Mouse (Mus musculus): ENCODE data around the gene Nrxn1. TPM values are rescaled to one million over a fixed set of nuclear protein-coding genes. Genes with fewer than 3 reads are reported as not detected.

Nrxn1 gene
- polyA plus RNA-seq, 1 experiment from 2014 or later = 5.4 TPM

DNA sequence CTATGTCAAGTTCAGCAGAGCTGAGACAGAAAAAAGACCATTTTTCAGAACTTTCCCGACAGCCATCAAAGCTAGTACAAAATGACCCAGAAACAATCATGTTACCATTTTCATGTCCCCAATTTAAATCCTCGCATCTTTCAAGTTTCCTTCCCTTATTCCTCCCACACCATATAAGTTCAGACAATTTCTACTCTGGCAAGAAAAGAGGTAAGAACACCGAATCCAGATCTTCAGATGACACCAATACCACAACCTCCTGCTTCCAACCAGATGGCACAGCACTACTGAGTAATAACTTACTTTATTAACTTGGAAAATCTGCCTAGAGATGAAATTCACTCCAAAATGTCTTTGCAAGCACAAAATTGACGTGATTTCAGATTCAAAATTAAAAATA lies 730.7 kb downstream of the Nrxn1 start:
- Histone ChIP-seq H3K4me2 (no peak overlapping the region), H3K9ac (no peak overlapping the region), H3K27me3 (no peaks in the 10 kb centered on the region), H3K4me1 (no peaks in the 10 kb centered on the region), H3K9me3 (replicated peaks) (no peaks in the 10 kb centered on the region), H3K27ac (no peak overlapping the region), H3K36me3 (no peaks in the 10 kb centered on the region), H3K4me3 (replicated peaks) (no peak overlapping the region)
- no peak for ATAC-seq (replicated peaks; ENCODE audit: low FRiP score)
- 88% methylated on average over 4 of the region's 4 CpGs for WGBS

DNA sequence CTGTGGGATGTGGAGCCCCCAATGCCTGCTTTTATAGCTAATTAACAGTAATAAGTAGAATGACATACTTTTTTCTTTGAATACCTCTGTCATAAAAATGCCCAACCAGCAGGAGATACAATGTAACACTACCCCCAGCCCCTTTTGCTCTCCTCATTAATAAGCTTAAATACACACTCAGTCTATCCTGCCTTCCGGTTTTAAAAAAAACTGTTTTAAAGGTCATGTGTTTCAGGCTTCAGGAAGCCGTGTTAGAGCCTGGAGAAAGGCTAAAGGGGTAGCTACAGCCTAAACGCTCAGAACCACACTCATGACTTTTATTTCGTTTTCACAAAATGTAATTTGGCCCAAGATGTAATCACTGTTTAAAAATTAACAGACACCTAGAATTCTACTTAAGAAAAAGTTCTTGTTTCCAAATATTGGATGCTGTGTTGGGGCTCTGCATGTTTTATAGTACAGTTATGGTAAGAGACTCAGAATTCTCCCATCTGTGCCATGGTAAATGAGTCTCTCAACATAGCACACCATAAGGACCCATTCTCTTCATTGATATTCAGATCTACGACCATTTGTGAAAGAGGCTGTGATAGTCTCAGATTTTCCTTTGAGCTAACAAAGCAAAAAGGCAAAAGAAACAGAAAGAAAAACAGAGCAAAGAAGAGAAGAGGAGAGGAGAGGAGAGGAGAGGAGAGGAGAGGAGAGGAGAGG lies 743.3 kb downstream of the Nrxn1 start:
- Histone ChIP-seq H3K4me1 (no peaks in the 10 kb centered on the region), H3K9ac (no peak overlapping the region), H3K36me3 (no peaks in the 10 kb centered on the region), H3K4me3 (replicated peaks) (no peak overlapping the region), H3K27me3 (no peaks in the 10 kb centered on the region), H3K27ac (no peak overlapping the region), H3K4me2 (no peak overlapping the region), H3K9me3 (replicated peaks) (no peaks in the 10 kb centered on the region)
- 41% methylated on average over 5 of the region's 5 CpGs for WGBS
- no peak for ATAC-seq (replicated peaks; ENCODE audit: low FRiP score)

- Histone ChIP-seq H3K9me3 (replicated peaks) (no peaks in the 10 kb centered on the region), H3K9ac (no peak overlapping the region), H3K4me2 (no peak overlapping the region), H3K36me3 (no peaks in the 10 kb centered on the region), H3K27ac (no peak overlapping the region), H3K4me1 (no peaks in the 10 kb centered on the region), H3K4me3 (replicated peaks) (no peak overlapping the region), H3K27me3 (no peaks in the 10 kb centered on the region)
- ATAC-seq (replicated peaks; ENCODE audit: low FRiP score) = no peak
- 68% methylated on average over 3 of the region's 3 CpGs for WGBS
Measured at GRCm38 (mm10) chr17:90346735-90347475, 746.0 kb downstream of the Nrxn1 start.

GRCm38 (mm10) chr17:90333445-90333844 lies 759.4 kb downstream of the Nrxn1 start:
- no peaks in the 10 kb centered on the region for H3K36me3 ChIP-seq
- H3K9ac ChIP-seq = no peak overlapping the region
- H3K9me3 ChIP-seq (replicated peaks) = no peaks in the 10 kb centered on the region
- H3K27me3 ChIP-seq = no peaks in the 10 kb centered on the region
- H3K4me2 ChIP-seq = no peak overlapping the region
- WGBS = 83% methylated on average over 1 of the region's 1 CpGs
- H3K4me3 ChIP-seq (replicated peaks) = no peak overlapping the region
- no peak for ATAC-seq (replicated peaks; ENCODE audit: low FRiP score)
- H3K27ac ChIP-seq = no peak overlapping the region
- H3K4me1 ChIP-seq = no peaks in the 10 kb centered on the region

GRCm38 (mm10) chr17:90323674-90324073 lies 769.2 kb downstream of the Nrxn1 start:
- H3K9me3 ChIP-seq (replicated peaks) = no peaks in the 10 kb centered on the region
- WGBS = 95% methylated on average over 6 of the region's 6 CpGs
- no peaks in the 10 kb centered on the region for H3K4me1 ChIP-seq
- H3K9ac ChIP-seq = no peak overlapping the region
- ATAC-seq (replicated peaks; ENCODE audit: low FRiP score) = no peak
- H3K4me3 ChIP-seq (replicated peaks) = no peak overlapping the region
- H3K4me2 ChIP-seq = no peak overlapping the region
- no peak overlapping the region for H3K27ac ChIP-seq
- no peaks in the 10 kb centered on the region for H3K27me3 ChIP-seq
- no peaks in the 10 kb centered on the region for H3K36me3 ChIP-seq

DNA sequence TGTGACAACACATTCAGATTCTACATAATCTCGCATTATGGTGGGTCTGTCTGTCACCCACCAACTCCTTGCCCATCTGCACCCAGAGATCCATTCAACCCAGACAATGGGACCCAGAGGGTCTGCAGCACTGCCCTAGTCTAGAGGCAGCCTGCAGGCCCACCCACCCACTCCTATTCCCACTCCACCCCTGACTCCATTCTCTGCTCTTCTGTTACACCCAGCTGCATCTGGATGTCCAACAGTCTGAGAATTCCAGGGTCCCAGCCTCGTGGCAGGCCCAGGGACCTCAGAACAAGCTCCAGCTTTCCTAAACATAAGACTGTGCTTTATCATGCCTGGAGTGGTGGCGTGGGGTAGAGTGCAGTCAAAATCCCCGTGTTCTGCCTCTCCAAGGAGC lies 820.6 kb downstream of the Nrxn1 start:
- no peaks in the 10 kb centered on the region for H3K4me1 ChIP-seq
- 63% methylated on average over 4 of the region's 4 CpGs for WGBS
- H3K4me3 ChIP-seq (replicated peaks) = no peak overlapping the region
- no peak overlapping the region for H3K4me2 ChIP-seq
- no peaks in the 10 kb centered on the region for H3K36me3 ChIP-seq
- H3K27ac ChIP-seq = no peak overlapping the region
- H3K9ac ChIP-seq = no peak overlapping the region
- no peaks in the 10 kb centered on the region for H3K27me3 ChIP-seq
- no peaks in the 10 kb centered on the region for H3K9me3 ChIP-seq (replicated peaks)
- no peak for ATAC-seq (replicated peaks; ENCODE audit: low FRiP score)

DNA sequence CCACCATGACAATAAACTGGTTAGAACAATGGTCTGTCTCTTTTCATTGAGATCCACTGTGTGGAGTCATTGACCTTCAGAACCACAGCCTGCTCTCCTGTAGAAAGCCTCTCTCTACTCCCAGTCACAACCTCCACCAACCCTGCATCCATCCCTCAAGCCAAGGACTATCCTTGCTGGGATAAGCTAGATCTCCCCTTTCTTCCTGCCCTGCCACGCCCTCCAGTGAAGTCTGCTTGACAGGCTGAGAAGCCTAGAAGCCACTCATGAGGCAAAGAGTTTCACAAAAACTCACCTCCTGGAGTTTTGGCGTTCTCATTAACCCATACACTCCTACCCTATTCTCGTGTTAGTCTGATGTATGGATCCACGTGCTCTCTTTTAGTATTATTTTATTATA lies 821.7 kb downstream of the Nrxn1 start:
- Histone ChIP-seq H3K4me2 (no peak overlapping the region), H3K27ac (no peak overlapping the region), H3K4me3 (replicated peaks) (no peak overlapping the region), H3K36me3 (no peaks in the 10 kb centered on the region), H3K9ac (no peak overlapping the region), H3K27me3 (no peaks in the 10 kb centered on the region), H3K4me1 (no peaks in the 10 kb centered on the region), H3K9me3 (replicated peaks) (no peaks in the 10 kb centered on the region)
- ATAC-seq (replicated peaks; ENCODE audit: low FRiP score) = 0 out of 2 replicates have a peak, but pooled peaks have one; percentile 43
- WGBS = 29% methylated on average over 4 of the region's 4 CpGs

DNA sequence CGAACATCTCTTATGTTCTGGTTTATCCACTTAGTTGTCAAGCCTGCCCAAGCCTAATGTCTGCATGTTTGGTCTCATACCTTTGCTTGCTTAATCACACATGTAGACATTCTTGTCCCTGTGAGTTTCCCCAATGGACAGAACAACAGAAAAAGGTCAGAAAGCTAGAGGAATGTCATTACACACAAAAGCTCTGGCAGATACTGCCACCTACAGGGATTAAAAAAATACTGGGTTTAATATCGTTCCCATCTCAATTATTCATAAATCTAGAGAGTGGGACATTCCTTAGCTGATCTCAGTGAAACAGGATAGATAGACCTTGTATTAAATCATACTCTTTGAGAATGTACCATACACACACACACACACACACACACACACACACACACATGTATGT lies 823.7 kb downstream of the Nrxn1 start:
- H3K4me2 ChIP-seq = no peak overlapping the region
- H3K27ac ChIP-seq = no peak overlapping the region
- H3K9ac ChIP-seq = no peak overlapping the region
- H3K4me1 ChIP-seq = no peaks in the 10 kb centered on the region
- H3K27me3 ChIP-seq = no peaks in the 10 kb centered on the region
- H3K4me3 ChIP-seq (replicated peaks) = no peak overlapping the region
- WGBS = 77% methylated on average over 2 of the region's 2 CpGs
- ATAC-seq (replicated peaks; ENCODE audit: low FRiP score) = no peak
- H3K36me3 ChIP-seq = no peaks in the 10 kb centered on the region
- no peaks in the 10 kb centered on the region for H3K9me3 ChIP-seq (replicated peaks)

- H3K9ac ChIP-seq = no peak overlapping the region
- WGBS = 33% methylated on average over 5 of the region's 5 CpGs
- no peak overlapping the region for H3K4me3 ChIP-seq (replicated peaks)
- H3K4me1 ChIP-seq = peaks cover 5% of the 10 kb centered on the region
- H3K36me3 ChIP-seq = no peaks in the 10 kb centered on the region
- no peak overlapping the region for H3K4me2 ChIP-seq
- peak; percentile 76; the same call in 1 of the 2 replicates for ATAC-seq (replicated peaks; ENCODE audit: low FRiP score)
- H3K27me3 ChIP-seq = no peaks in the 10 kb centered on the region
- no peak overlapping the region for H3K27ac ChIP-seq
- no peaks in the 10 kb centered on the region for H3K9me3 ChIP-seq (replicated peaks)
Measured at GRCm38 (mm10) chr17:90253451-90254131, 839.3 kb downstream of the Nrxn1 start.

GRCm38 (mm10) chr17:90252196-90252595 lies 840.7 kb downstream of the Nrxn1 start:
- WGBS = 48% methylated on average over 1 of the region's 1 CpGs
- no peaks in the 10 kb centered on the region for H3K9me3 ChIP-seq (replicated peaks)
- no peak overlapping the region for H3K27ac ChIP-seq
- no peaks in the 10 kb centered on the region for H3K36me3 ChIP-seq
- no peak overlapping the region for H3K4me3 ChIP-seq (replicated peaks)
- H3K27me3 ChIP-seq = no peaks in the 10 kb centered on the region
- peaks cover 5% of the 10 kb centered on the region for H3K4me1 ChIP-seq
- H3K4me2 ChIP-seq = no peak overlapping the region
- no peak overlapping the region for H3K9ac ChIP-seq
- ATAC-seq (replicated peaks; ENCODE audit: low FRiP score) = no peak

DNA sequence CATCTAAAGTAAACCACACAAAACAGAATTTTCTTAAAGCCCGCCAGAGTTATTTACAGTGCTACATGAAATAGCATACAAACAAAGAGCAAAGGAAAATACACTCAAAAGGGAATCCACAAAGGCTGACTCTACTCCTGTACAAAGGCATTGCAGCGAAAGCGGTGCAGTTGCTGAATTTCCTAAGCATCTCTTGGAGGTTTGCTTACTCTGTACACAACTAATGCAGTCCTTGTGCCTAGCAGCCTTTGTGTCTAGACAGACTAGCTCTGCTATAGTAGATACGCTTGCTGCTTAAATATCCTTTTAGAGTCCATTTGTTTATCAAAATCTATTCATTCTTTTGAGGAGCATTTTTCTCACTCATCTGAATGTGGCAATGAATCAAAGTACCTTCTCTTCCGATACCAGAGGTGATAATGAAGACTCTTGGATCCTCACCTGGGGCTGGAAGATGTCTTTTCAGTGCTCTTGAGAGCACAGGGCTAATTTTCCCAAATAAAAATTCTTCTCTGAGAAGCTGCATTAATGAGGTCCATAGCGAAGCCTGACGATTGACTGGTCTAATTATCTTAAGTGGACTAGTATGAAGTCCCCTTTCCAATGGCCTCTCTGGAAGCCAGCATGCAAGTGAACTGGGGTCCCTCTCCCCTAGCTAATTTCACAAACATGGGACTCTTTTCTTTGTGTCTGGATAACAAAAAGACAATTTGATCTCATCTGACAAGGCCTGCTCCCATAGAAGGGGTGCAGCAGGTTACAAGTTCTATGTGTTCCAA lies 845.6 kb downstream of the Nrxn1 start:
- no peak overlapping the region for H3K4me2 ChIP-seq
- no peak overlapping the region for H3K4me3 ChIP-seq (replicated peaks)
- H3K9ac ChIP-seq = no peak overlapping the region
- no peaks in the 10 kb centered on the region for H3K36me3 ChIP-seq
- no peaks in the 10 kb centered on the region for H3K9me3 ChIP-seq (replicated peaks)
- H3K27ac ChIP-seq = no peak overlapping the region
- whole genome bisulfite sequencing = 94% methylated on average over 7 of the region's 7 CpGs
- no peaks in the 10 kb centered on the region for H3K4me1 ChIP-seq
- ATAC-seq (replicated peaks; ENCODE audit: low FRiP score) = no peak
- H3K27me3 ChIP-seq = no peaks in the 10 kb centered on the region

- Histone ChIP-seq H3K27ac (no peak overlapping the region), H3K4me2 (no peak overlapping the region), H3K36me3 (no peaks in the 10 kb centered on the region), H3K27me3 (no peaks in the 10 kb centered on the region), H3K4me1 (no peaks in the 10 kb centered on the region), H3K4me3 (replicated peaks) (no peak overlapping the region), H3K9ac (no peak overlapping the region), H3K9me3 (replicated peaks) (no peaks in the 10 kb centered on the region)
- ATAC-seq (replicated peaks; ENCODE audit: low FRiP score) = no peak
- 74% methylated on average over 2 of the region's 2 CpGs for WGBS
Measured at GRCm38 (mm10) chr17:90244339-90244738, 848.5 kb downstream of the Nrxn1 start.

Data from kidney, embryonic 15.5 days (tissue).